Mouse (Mus musculus): ENCODE measurements around the gene Hsd11b2. TPM values are rescaled to one million over a fixed set of nuclear protein-coding genes. Genes with fewer than 3 reads are reported as not detected.

Gene Hsd11b2
- polyA plus RNA-seq, 1 experiment from 2014 or later, result 39.3 TPM

DNA sequence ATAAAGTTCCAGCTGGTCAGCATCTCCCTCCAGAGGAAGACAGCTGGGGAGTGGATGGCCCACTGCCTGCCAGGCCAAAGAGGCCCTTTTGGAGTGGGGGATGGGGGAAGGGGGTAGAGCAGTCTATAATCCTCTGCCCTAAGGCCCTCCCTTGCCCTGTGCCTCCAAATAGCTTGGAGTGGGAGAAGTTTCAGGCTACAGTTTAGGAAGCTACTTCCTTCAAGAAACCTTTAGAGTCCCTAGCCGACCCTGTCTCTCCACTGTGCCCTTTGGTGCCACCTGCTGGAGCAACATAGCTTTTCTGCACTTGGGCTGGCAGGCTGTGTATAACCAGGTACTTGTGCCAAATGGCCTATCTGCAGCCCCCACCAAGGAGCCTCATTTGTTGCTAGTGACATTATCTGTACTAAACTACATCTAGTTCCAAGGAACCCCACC, 15.4 kb downstream of the Hsd11b2 start:
- Histone ChIP-seq H3K4me3 (ENCODE audit: low read length) (no peak overlapping the region), H3K9ac (replicated peaks; ENCODE audit: low read length) (peak overlapping the region; percentile 26; the same call in 1 of the 2 replicates), H3K9me3 (ENCODE audit: low read length) (no peaks in the 10 kb centered on the region), H3K4me2 (replicated peaks; ENCODE audit: low read depth, low read length) (no peak overlapping the region), H3K36me3 (ENCODE audit: insufficient read depth, low read length) (peaks cover 28% of the 10 kb centered on the region), H3K27me3 (ENCODE audit: insufficient read depth, low read length) (no peaks in the 10 kb centered on the region), H3K27ac (ENCODE audit: low read length) (peak overlapping the region; percentile 84), H3K4me1 (ENCODE audit: insufficient read depth, low read length) (peaks cover 38% of the 10 kb centered on the region)
- peak; percentile 74 for ATAC-seq (ENCODE audit: low FRiP score, low TSS enrichment)
- 0% methylated on average over 1 of the region's 1 CpGs for WGBS

DNA sequence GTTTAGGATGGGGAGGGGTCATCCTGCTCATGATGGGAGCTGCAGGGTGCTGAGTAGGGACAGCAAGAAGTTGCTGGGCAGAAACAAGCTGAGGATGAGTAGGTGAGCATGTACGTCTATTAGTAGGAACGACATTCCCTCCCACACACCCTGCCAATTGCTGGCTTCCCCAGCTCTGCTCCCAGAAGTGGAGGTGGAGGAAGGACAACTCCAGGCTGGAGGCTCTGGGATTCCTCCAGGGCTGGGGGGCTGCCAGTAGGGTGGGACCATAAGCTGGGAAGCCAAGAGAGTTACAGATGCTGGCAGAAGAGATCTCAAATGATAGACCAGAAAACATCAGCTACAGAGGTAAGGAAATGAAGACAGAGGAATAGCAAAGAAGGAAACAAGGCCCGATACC, 18.0 kb downstream of the Hsd11b2 start:
- no peaks in the 10 kb centered on the region for H3K9me3 ChIP-seq (ENCODE audit: low read length)
- no peaks in the 10 kb centered on the region for H3K27me3 ChIP-seq (ENCODE audit: insufficient read depth, low read length)
- no peak overlapping the region for H3K27ac ChIP-seq (ENCODE audit: low read length)
- H3K4me2 ChIP-seq (replicated peaks; ENCODE audit: low read depth, low read length), result no peak overlapping the region
- peaks cover 24% of the 10 kb centered on the region for H3K36me3 ChIP-seq (ENCODE audit: insufficient read depth, low read length)
- no peak overlapping the region for H3K9ac ChIP-seq (replicated peaks; ENCODE audit: low read length)
- H3K4me3 ChIP-seq (ENCODE audit: low read length), result no peak overlapping the region
- no peak for ATAC-seq (ENCODE audit: low FRiP score, low TSS enrichment)
- H3K4me1 ChIP-seq (ENCODE audit: insufficient read depth, low read length), result peaks cover 20% of the 10 kb centered on the region
- 73% methylated on average over 3 of the region's 3 CpGs for WGBS

DNA sequence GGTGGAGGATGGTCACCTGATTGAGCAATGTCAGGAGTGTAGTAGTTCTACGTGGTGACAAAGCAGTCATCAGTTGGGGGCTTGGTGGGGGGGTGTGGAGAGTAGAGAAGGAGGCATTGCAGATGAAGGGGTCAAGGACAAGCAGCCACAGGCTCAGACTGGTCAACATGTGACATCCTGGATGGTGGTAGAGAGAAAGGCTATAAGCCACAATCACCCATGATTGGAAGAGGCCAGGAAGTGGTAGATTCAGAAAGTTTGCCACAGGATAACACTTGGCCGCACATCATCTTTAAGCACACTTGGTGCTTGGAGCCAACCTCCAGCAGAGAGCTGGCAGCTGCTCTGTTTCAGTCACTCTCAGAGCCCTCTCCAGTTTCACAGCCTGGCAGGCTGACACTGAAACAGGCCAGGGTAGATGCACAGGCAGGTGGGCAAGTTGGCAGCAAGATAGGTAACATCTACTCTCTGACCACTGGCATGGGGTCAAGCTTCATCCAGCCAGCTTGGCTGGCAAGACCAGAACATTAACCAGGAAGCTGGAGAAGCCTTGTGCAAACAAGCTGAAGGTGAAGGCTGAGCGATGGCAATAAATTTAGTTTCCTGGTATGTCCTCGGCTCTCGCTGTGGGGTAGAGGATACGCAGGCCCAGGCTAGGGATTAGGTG, 18.6 kb downstream of the Hsd11b2 start:
- no peaks in the 10 kb centered on the region for H3K9me3 ChIP-seq (ENCODE audit: low read length)
- H3K36me3 ChIP-seq (ENCODE audit: insufficient read depth, low read length), result peaks cover 24% of the 10 kb centered on the region
- no peak overlapping the region for H3K4me3 ChIP-seq (ENCODE audit: low read length)
- H3K9ac ChIP-seq (replicated peaks; ENCODE audit: low read length), result no peak overlapping the region
- peaks cover 20% of the 10 kb centered on the region for H3K4me1 ChIP-seq (ENCODE audit: insufficient read depth, low read length)
- H3K27me3 ChIP-seq (ENCODE audit: insufficient read depth, low read length), result no peaks in the 10 kb centered on the region
- H3K4me2 ChIP-seq (replicated peaks; ENCODE audit: low read depth, low read length), result no peak overlapping the region
- H3K27ac ChIP-seq (ENCODE audit: low read length), result no peak overlapping the region
- 62% methylated on average over 6 of the region's 6 CpGs for WGBS
- no peak for ATAC-seq (ENCODE audit: low FRiP score, low TSS enrichment)

DNA sequence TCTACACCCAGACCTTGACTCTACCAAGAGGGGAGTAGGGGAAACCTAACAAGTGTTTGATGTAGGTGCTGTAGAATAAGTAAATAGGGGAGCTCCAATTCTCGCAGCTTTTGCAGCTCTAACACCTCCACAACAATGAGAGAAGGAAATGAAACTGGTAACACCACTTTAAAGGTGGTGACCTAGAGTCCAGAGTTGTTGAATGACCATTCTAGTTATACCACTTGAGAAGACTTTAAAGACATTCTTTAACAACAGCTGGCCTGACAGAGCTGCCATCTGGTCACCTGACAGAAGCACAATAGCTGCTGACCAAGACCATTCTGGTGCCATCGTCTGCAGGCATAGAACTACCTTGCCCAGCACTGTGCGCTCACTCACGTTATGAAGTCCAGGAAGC, 20.4 kb downstream of the Hsd11b2 start:
- Histone ChIP-seq H3K9me3 (ENCODE audit: low read length) (no peaks in the 10 kb centered on the region), H3K27me3 (ENCODE audit: insufficient read depth, low read length) (no peaks in the 10 kb centered on the region), H3K4me2 (replicated peaks; ENCODE audit: low read depth, low read length) (no peak overlapping the region), H3K36me3 (ENCODE audit: insufficient read depth, low read length) (peaks cover 24% of the 10 kb centered on the region), H3K27ac (ENCODE audit: low read length) (no peak overlapping the region), H3K9ac (replicated peaks; ENCODE audit: low read length) (no peak overlapping the region), H3K4me3 (ENCODE audit: low read length) (no peak overlapping the region), H3K4me1 (ENCODE audit: insufficient read depth, low read length) (peaks cover 11% of the 10 kb centered on the region)
- no peak for ATAC-seq (ENCODE audit: low FRiP score, low TSS enrichment)
- WGBS, result 73% methylated on average over 4 of the region's 4 CpGs

DNA sequence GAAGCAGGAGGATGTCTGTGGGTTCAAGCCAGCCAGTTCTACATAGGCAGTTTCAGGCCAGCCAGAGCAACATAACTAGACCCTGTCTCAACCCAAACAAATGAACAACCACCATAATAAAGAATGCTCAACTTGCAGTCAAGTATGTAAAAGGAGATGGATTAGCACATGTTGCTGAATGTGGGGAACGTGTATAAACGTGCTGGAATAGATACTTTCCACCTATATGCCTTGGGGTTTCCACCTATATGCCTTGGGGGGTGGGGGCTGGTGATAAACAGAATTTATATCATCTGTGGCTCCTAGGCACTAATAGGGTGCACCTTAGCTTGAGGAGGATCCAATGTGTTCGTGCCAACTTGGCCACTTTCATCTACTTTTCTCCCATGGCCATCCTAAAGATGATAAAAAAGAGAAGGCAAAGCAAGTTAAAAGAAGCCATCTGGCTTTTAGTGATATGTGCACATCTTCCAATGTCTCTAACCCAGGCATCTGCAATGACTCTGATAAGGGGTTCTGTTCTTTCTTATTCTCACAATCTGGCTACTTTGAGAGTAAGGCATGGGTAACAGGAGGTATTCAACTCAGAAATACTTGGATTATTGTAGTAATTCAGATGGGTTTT, 23.6 kb downstream of the Hsd11b2 start:
- no peak for ATAC-seq (ENCODE audit: low FRiP score, low TSS enrichment)
- Histone ChIP-seq H3K4me3 (ENCODE audit: low read length) (no peak overlapping the region), H3K4me2 (replicated peaks; ENCODE audit: low read depth, low read length) (no peak overlapping the region)

DNA sequence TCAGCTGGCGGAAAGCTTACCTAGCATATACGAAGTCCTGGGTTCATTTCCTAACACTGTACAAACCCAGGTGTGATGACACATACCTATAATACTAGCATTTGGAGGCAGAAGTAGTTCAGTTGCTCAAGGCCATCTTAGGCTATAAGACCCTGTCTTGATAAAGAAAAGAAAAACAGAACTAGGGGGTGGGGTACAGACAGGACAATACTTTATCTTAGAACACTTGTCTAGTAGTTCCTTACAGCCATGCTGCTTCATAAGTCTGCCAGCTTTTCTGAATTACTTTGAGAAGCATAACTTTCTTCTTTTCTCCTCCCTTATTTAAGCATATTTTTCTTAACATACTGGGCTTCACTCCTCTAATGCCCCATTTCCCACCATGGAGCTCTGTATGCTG, 24.3 kb downstream of the Hsd11b2 start:
- no peak for ATAC-seq (ENCODE audit: low FRiP score, low TSS enrichment)
- peak overlapping the region; percentile 29; the same call in 1 of the 2 replicates for H3K27ac ChIP-seq (ENCODE audit: low read length)
- H3K4me1 ChIP-seq (ENCODE audit: insufficient read depth, low read length), result peaks cover 32% of the 10 kb centered on the region
- H3K4me2 ChIP-seq (replicated peaks; ENCODE audit: low read depth, low read length), result no peak overlapping the region
- no peak overlapping the region for H3K4me3 ChIP-seq (ENCODE audit: low read length)
- peaks cover 13% of the 10 kb centered on the region; the same call in 1 of the 2 replicates for H3K36me3 ChIP-seq (ENCODE audit: insufficient read depth, low read length)
- no peak overlapping the region for H3K9ac ChIP-seq (replicated peaks; ENCODE audit: low read length)
- 89% methylated on average over 2 of the region's 2 CpGs for WGBS
- no peaks in the 10 kb centered on the region for H3K9me3 ChIP-seq (ENCODE audit: low read length)
- no peaks in the 10 kb centered on the region for H3K27me3 ChIP-seq (ENCODE audit: insufficient read depth, low read length)

More for the DNA sequence above, 23.6 kb downstream of the Hsd11b2 start:
- Histone ChIP-seq H3K27ac (ENCODE audit: low read length) (no peak overlapping the region), H3K9ac (replicated peaks; ENCODE audit: low read length) (no peak overlapping the region), H3K9me3 (ENCODE audit: low read length) (no peaks in the 10 kb centered on the region), H3K4me1 (ENCODE audit: insufficient read depth, low read length) (peaks cover 32% of the 10 kb centered on the region), H3K36me3 (ENCODE audit: insufficient read depth, low read length) (peaks cover 19% of the 10 kb centered on the region), H3K27me3 (ENCODE audit: insufficient read depth, low read length) (no peaks in the 10 kb centered on the region)
- 84% methylated on average over 3 of the region's 3 CpGs for WGBS

DNA sequence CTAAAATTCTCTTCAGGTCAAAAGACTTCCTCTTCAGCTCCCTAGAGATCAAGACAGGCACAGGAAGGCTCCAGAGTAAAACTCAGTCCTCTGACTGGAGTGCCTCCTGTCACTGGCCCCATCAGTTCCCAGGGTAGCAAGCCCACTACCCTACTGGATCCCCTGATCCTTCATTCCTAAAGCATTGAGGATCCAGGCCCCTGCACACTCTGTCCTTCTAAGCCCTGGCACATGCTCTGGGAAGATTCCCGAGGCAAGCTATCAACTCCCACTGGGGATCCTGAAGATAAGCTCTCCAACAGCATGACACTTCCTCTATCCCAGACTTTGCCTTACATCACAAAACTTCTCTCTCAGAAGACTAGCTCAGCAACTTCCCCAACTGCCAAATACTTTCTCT, 25.1 kb downstream of the Hsd11b2 start:
- Histone ChIP-seq H3K4me1 (ENCODE audit: insufficient read depth, low read length) (peaks cover 32% of the 10 kb centered on the region), H3K4me2 (replicated peaks; ENCODE audit: low read depth, low read length) (no peak overlapping the region), H3K9me3 (ENCODE audit: low read length) (no peaks in the 10 kb centered on the region), H3K27ac (ENCODE audit: low read length) (peak overlapping the region; percentile 94; the same call in 1 of the 2 replicates), H3K9ac (replicated peaks; ENCODE audit: low read length) (no peak overlapping the region), H3K27me3 (ENCODE audit: insufficient read depth, low read length) (no peaks in the 10 kb centered on the region), H3K4me3 (ENCODE audit: low read length) (no peak overlapping the region), H3K36me3 (ENCODE audit: insufficient read depth, low read length) (peaks cover 5% of the 10 kb centered on the region; the same call in 1 of the 2 replicates)
- ATAC-seq (ENCODE audit: low FRiP score, low TSS enrichment), result no peak
- WGBS, result 21% methylated on average over 1 of the region's 1 CpGs

DNA sequence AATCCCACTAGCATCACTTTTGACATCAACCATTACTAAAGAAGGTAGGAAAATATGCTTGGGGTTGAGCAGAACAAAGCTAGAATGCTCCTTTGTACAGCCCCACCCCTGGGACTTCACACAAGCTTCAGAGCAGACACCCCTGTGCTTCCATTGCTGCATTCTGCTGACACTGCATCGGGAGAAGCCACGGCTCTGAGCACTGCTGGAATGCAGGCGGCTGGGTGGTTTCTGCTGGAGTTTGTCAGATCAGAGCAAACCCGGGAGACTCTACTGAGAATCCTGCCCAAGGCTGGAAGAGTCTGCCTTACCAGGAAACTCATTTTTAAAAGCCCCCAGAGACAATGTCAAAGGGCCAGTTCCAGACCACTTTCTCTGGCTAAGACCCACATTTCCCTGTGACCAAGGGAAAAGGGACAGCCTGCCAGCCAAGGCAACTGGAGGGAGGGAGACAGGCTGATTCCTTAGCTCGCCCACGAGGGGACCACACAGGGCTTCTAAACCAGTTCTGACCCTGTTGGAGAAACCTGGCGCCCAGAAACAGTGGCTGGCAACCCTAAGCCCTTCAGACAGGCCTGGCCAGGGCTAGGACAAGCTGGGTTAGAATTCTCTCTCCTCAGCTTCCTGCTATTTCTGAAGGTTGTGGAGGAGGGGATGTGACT, 26.1 kb downstream of the Hsd11b2 start:
- peak; percentile 80 for ATAC-seq (ENCODE audit: low FRiP score, low TSS enrichment)
- no peaks in the 10 kb centered on the region for H3K36me3 ChIP-seq (ENCODE audit: insufficient read depth, low read length)
- peak overlapping the region; percentile 94 for H3K27ac ChIP-seq (ENCODE audit: low read length)
- no peaks in the 10 kb centered on the region for H3K9me3 ChIP-seq (ENCODE audit: low read length)
- peaks cover 32% of the 10 kb centered on the region for H3K4me1 ChIP-seq (ENCODE audit: insufficient read depth, low read length)
- H3K9ac ChIP-seq (replicated peaks; ENCODE audit: low read length), result 0 out of 2 replicates have a peak overlapping the region, but pooled peaks have one; percentile 22
- H3K27me3 ChIP-seq (ENCODE audit: insufficient read depth, low read length), result no peaks in the 10 kb centered on the region
- H3K4me2 ChIP-seq (replicated peaks; ENCODE audit: low read depth, low read length), result no peak overlapping the region
- 32% methylated on average over 7 of the region's 7 CpGs for WGBS
- no peak overlapping the region for H3K4me3 ChIP-seq (ENCODE audit: low read length)

DNA sequence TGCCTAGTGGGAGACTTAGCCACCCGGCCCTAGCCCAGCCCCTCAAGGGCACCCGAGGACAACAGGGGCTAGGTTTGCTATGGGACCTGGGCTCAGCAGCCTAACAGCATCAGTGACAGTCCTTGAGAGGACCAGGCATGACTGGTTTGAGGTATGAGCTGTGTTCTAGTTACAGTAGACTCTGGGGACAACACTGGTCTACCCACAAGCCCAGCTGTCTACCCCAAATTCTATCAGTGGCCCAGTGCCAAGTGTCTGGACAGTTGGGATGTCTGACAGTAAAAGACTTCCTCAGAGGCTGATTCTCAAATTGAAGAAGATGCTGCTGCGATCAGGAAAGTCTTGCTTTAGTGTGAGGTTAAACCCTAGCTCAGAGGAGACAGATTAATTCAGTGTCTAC, 26.7 kb downstream of the Hsd11b2 start:
- Histone ChIP-seq H3K4me3 (ENCODE audit: low read length) (no peak overlapping the region), H3K27ac (ENCODE audit: low read length) (peak overlapping the region; percentile 94), H3K27me3 (ENCODE audit: insufficient read depth, low read length) (no peaks in the 10 kb centered on the region), H3K36me3 (ENCODE audit: insufficient read depth, low read length) (no peaks in the 10 kb centered on the region), H3K9ac (replicated peaks; ENCODE audit: low read length) (no peak overlapping the region), H3K4me2 (replicated peaks; ENCODE audit: low read depth, low read length) (no peak overlapping the region), H3K4me1 (ENCODE audit: insufficient read depth, low read length) (peaks cover 32% of the 10 kb centered on the region), H3K9me3 (ENCODE audit: low read length) (no peaks in the 10 kb centered on the region)
- WGBS, result 70% methylated on average over 3 of the region's 3 CpGs
- ATAC-seq (ENCODE audit: low FRiP score, low TSS enrichment), result 0 out of 2 replicates have a peak, but pooled peaks have one; percentile 21
